Mouse (Mus musculus) stomach, embryonic 14.5 days (tissue): ENCODE data around the gene Nfib. TPM values are rescaled to one million over a fixed set of nuclear protein-coding genes. Genes with fewer than 3 reads are reported as not detected.

Experiments used
- ATAC-seq: fragments of 200-750 bp; cut with Nextera tagmentation; 2 replicates; pipeline ENCODE4 v1.8.0; 2017; ENCODE audit warnings: low read depth, moderate TSS enrichment; ENCODE audit not compliant: insufficient number of reproducible peaks, insufficient read depth, low FRiP score
- H3K27ac ChIP-seq: fragments of 300-500 bp; sonication (generic); 2 replicates; pipeline ENCODE4 v1.5.1; 2014; ENCODE audit warnings: mild to moderate bottlenecking, low read length, moderate library complexity, mixed read lengths
- H3K27me3 ChIP-seq: fragments of 300-500 bp; sonication (generic); 2 replicates; pipeline ENCODE4 v1.6.1; 2014; ENCODE audit warnings: low read length, control low read depth, mixed read lengths; ENCODE audit not compliant: control insufficient read depth, insufficient read depth
- H3K36me3 ChIP-seq: fragments of 300-500 bp; sonication (generic); 2 replicates; pipeline ENCODE4 v1.6.1; 2014; ENCODE audit warnings: mild to moderate bottlenecking, control low read depth, low read length, moderate library complexity, mixed read lengths; ENCODE audit not compliant: control insufficient read depth, insufficient read depth
- H3K4me1 ChIP-seq: fragments of 300-500 bp; sonication (generic); 2 replicates; pipeline ENCODE4 v1.6.1; 2014; ENCODE audit warnings: low read length, control low read depth, mixed read lengths; ENCODE audit not compliant: control insufficient read depth, insufficient read depth
- H3K4me2 ChIP-seq: fragments of 300-500 bp; sonication (generic); replicated peaks from 2 replicates; pipeline ENCODE4 v1.6.1; 2014; ENCODE audit warnings: low read depth, low read length, control low read depth
- H3K4me3 ChIP-seq: fragments of 300-500 bp; sonication (generic); 2 replicates; pipeline ENCODE4 v1.5.1; 2014; ENCODE audit warnings: low read depth, low read length, control low read depth
- H3K9ac ChIP-seq: fragments of 300-500 bp; sonication (generic); replicated peaks from 2 replicates; pipeline ENCODE4 v1.6.1; 2014; ENCODE audit warnings: low read depth, mild to moderate bottlenecking, control low read depth, low read length, moderate library complexity, mixed read lengths
- H3K9me3 ChIP-seq: fragments of 300-500 bp; sonication (generic); 2 replicates; pipeline ENCODE4 v1.6.1; 2016; ENCODE audit warnings: low read depth, low read length, control low read depth; ENCODE audit not compliant: control insufficient read depth
- WGBS: fragments of 180-500 bp; shearing (Covaris S2); extraction: QIAGEN DNeasy Blood & Tissue Kit; methylation state at CpG from one replicate; pipeline ENCODE4 v1.1.7; 2014; 5-methylcytosine and 5-hydroxymethylcytosine counted together
- polyA plus RNA-seq: library from polyadenylated mRNA; unstranded; fragments of >200 nt; fragmentation: Nextera tagmentation; extraction: Ambion mirVana; gene quantifications from 2 replicates; pipeline ENCODE4 v1.2.1, GENCODE M21; 2014

The Nfib gene
- polyA plus RNA-seq, 1 experiment from 2014 or later: 94.5 TPM

- Histone ChIP-seq H3K9ac (no peak overlapping the region), H3K9me3 (no peaks in the 10 kb centered on the region), H3K4me2 (no peak overlapping the region), H3K27ac (no peak overlapping the region), H3K36me3 (no peaks in the 10 kb centered on the region), H3K27me3 (no peaks in the 10 kb centered on the region), H3K4me3 (no peak overlapping the region), H3K4me1 (no peaks in the 10 kb centered on the region)
- 48% methylated on average over 7 of the region's 7 CpGs for WGBS
- no peak for ATAC-seq
These were observed 153.3 kb downstream of the Nfib start for GRCm38 (mm10) chr4:82552238-82552637.

- H3K9me3 ChIP-seq: no peaks in the 10 kb centered on the region
- no peaks in the 10 kb centered on the region for H3K36me3 ChIP-seq
- H3K9ac ChIP-seq: no peak overlapping the region
- H3K4me3 ChIP-seq: no peak overlapping the region
- 84% methylated on average over 10 of the region's 10 CpGs for WGBS
- no peak for ATAC-seq
- H3K27ac ChIP-seq: no peak overlapping the region
- no peaks in the 10 kb centered on the region for H3K27me3 ChIP-seq
- no peaks in the 10 kb centered on the region for H3K4me1 ChIP-seq
- H3K4me2 ChIP-seq: no peak overlapping the region
These were observed 155.7 kb downstream of the Nfib start for GRCm38 (mm10) chr4:82549762-82550380.

- no peaks in the 10 kb centered on the region for H3K27me3 ChIP-seq
- no peak for ATAC-seq
- no peak overlapping the region for H3K27ac ChIP-seq
- H3K36me3 ChIP-seq: no peaks in the 10 kb centered on the region
- H3K4me1 ChIP-seq: no peaks in the 10 kb centered on the region
- 97% methylated on average over 1 of the region's 1 CpGs for WGBS
- no peaks in the 10 kb centered on the region for H3K9me3 ChIP-seq
- H3K4me3 ChIP-seq: no peak overlapping the region
- H3K9ac ChIP-seq: no peak overlapping the region
- no peak overlapping the region for H3K4me2 ChIP-seq
These were observed 157.3 kb downstream of the Nfib start for GRCm38 (mm10) chr4:82548247-82548646.

GRCm38 (mm10) chr4:82543936-82544335 lies 161.6 kb downstream of the Nfib start:
- no peak for ATAC-seq
- Histone ChIP-seq H3K36me3 (no peaks in the 10 kb centered on the region), H3K4me3 (no peak overlapping the region), H3K9ac (no peak overlapping the region), H3K9me3 (no peaks in the 10 kb centered on the region), H3K4me1 (no peaks in the 10 kb centered on the region; the same call in 1 of the 2 replicates), H3K27me3 (no peaks in the 10 kb centered on the region), H3K27ac (no peak overlapping the region), H3K4me2 (no peak overlapping the region)
- WGBS: 77% methylated on average over 3 of the region's 3 CpGs

- no peaks in the 10 kb centered on the region for H3K27me3 ChIP-seq
- 69% methylated on average over 4 of the region's 4 CpGs for WGBS
- H3K4me2 ChIP-seq: no peak overlapping the region
- H3K4me3 ChIP-seq: no peak overlapping the region
- no peak for ATAC-seq
- H3K27ac ChIP-seq: no peak overlapping the region
- no peak overlapping the region for H3K9ac ChIP-seq
- H3K9me3 ChIP-seq: no peaks in the 10 kb centered on the region
- H3K36me3 ChIP-seq: no peaks in the 10 kb centered on the region
- H3K4me1 ChIP-seq: peaks cover 5% of the 10 kb centered on the region; the same call in 1 of the 2 replicates
These were observed 162.2 kb downstream of the Nfib start for GRCm38 (mm10) chr4:82543398-82543740.

GRCm38 (mm10) chr4:82542656-82543397 lies 162.7 kb downstream of the Nfib start:
- Histone ChIP-seq H3K4me3 (no peak overlapping the region), H3K4me2 (no peak overlapping the region), H3K27ac (no peak overlapping the region), H3K9ac (no peak overlapping the region), H3K4me1 (peaks cover 5% of the 10 kb centered on the region; the same call in 1 of the 2 replicates), H3K27me3 (no peaks in the 10 kb centered on the region), H3K9me3 (no peaks in the 10 kb centered on the region), H3K36me3 (no peaks in the 10 kb centered on the region)
- ATAC-seq: no peak
- 60% methylated on average over 10 of the region's 10 CpGs for WGBS

GRCm38 (mm10) chr4:82541894-82542510 lies 163.5 kb downstream of the Nfib start:
- Histone ChIP-seq H3K27me3 (no peaks in the 10 kb centered on the region), H3K4me3 (no peak overlapping the region), H3K36me3 (no peaks in the 10 kb centered on the region), H3K9me3 (no peaks in the 10 kb centered on the region), H3K4me2 (no peak overlapping the region), H3K9ac (no peak overlapping the region), H3K4me1 (peaks cover 12% of the 10 kb centered on the region), H3K27ac (no peak overlapping the region)
- peak; percentile 85 for ATAC-seq
- 30% methylated on average over 7 of the region's 7 CpGs for WGBS

GRCm38 (mm10) chr4:82540466-82540990 lies 165.0 kb downstream of the Nfib start:
- Histone ChIP-seq H3K4me1 (peaks cover 14% of the 10 kb centered on the region), H3K27me3 (no peaks in the 10 kb centered on the region), H3K9ac (no peak overlapping the region), H3K9me3 (no peaks in the 10 kb centered on the region), H3K36me3 (no peaks in the 10 kb centered on the region), H3K4me2 (no peak overlapping the region), H3K27ac (no peak overlapping the region), H3K4me3 (no peak overlapping the region)
- 58% methylated on average over 5 of the region's 5 CpGs for WGBS
- ATAC-seq: no peak
